Mouse (Mus musculus) heart, postnatal 0 days (tissue): Measurements from ENCODE around the gene Dixdc1.

Source experiments
- CTCF ChIP-seq: IDR thresholded peaks from 2 replicates; pipeline ENCODE4 v1.5.1; 2016; ENCODE audit warnings: antibody characterized with exemption, control low read depth, low read depth
- EP300 ChIP-seq: IDR thresholded peaks from 2 replicates; pipeline ENCODE4 v1.6.1; 2016; ENCODE audit warnings: antibody characterized with exemption, low read depth

DNA sequence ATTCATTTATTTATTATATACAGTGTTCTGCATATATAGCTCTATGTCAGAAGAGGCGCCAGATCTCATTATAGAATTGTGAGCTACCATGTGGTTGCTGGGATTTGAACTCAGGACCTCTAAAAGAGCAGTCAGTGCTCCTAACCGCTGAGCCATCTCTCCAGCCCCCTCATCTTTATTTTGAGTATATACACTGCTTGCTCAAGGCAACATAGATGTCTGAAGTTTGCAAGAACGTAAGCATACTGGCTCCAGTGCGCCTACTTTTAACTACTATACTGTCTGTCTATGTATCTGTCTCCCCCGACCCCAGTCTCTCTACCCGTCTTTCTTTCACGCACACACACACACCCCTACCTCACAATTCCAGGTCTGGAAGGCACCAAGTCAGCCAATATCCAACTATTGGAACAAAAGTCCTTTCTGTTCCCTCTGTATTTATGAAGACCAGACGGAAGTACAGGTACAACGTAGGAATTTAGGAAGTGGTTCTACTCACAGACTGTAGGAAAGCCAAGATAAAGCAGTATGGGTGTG, 121.5 kb downstream of the Dixdc1 start:
- TF ChIP-seq CTCF: no peak
- no peak for TF ChIP-seq EP300
